12 mouse cellular contexts compared by ENCODE assay signal in genomic region chr9:121666957-121667630, GRCm38 (mm10). TPM values are rescaled to one million over a fixed set of nuclear protein-coding genes. Genes with fewer than 3 reads are reported as not detected.
DNase-seq lines count a peak whose midpoint lies in the region; ATAC-seq and TF ChIP-seq lines count a peak whose summit lies in the region.
"Had no signal": no experiment of that assay in that cellular context is flagged by ENCODE, and none has a peak within 500 bp of the region (broad histone marks: within the 10 kb centered on the region; RNA-seq: fewer than 3 reads in every experiment).

No protein-coding gene starts in this region.

- H3K9ac ChIP-seq in liver, adult 2 months (ENCODE audit: low read depth, low read length): peak overlapping the region; percentile 21; the same call in 1 of the 2 replicates
- H3K9ac ChIP-seq in liver, postnatal 0 days (replicated peaks): no peak overlapping the region
- no peak overlapping the region for H3K9ac ChIP-seq in forebrain, embryonic 13.5 days
- no peak overlapping the region for H3K9ac ChIP-seq in midbrain, postnatal 0 days (replicated peaks; ENCODE audit: low read length, poor library complexity, severe bottlenecking)

- TF ChIP-seq CTCF in liver, adult 2 months (IDR thresholded peaks at IDR 0.05; ENCODE audit: low read depth, low read length): no peak
- TF ChIP-seq CTCF in liver, postnatal 0 days (IDR thresholded peaks at IDR 0.05; ENCODE audit: low read depth): no peak
- no peak for TF ChIP-seq CTCF in midbrain, postnatal 0 days (IDR thresholded peaks at IDR 0.05)

- H3K4me2 ChIP-seq in liver, postnatal 0 days (ENCODE audit: low read depth, low read length): no peak overlapping the region
- H3K4me2 ChIP-seq in forebrain, embryonic 13.5 days: no peak overlapping the region; the same call in 1 of the 2 replicates
- no peak overlapping the region for H3K4me2 ChIP-seq in midbrain, postnatal 0 days (ENCODE audit: low read depth, low read length, poor library complexity, severe bottlenecking)

- no peaks in the 10 kb centered on the region for H3K9me3 ChIP-seq in liver, postnatal 0 days (ENCODE audit: low read length)
- no peaks in the 10 kb centered on the region for H3K9me3 ChIP-seq in forebrain, embryonic 13.5 days (replicated peaks)
- no peaks in the 10 kb centered on the region for H3K9me3 ChIP-seq in midbrain, postnatal 0 days (ENCODE audit: low read length)
- H3K9me3 ChIP-seq: megakaryocyte, embryonic 14.5 days had no signal

- no peak overlapping the region for H3K4me3 ChIP-seq in liver, adult 2 months (ENCODE audit: insufficient read depth, low read depth, low read length)
- no peak overlapping the region for H3K4me3 ChIP-seq in liver, postnatal 0 days (ENCODE audit: low read depth, low read length)
- H3K4me3 ChIP-seq in forebrain, embryonic 13.5 days: no peak overlapping the region
- no peak overlapping the region for H3K4me3 ChIP-seq in midbrain, postnatal 0 days (ENCODE audit: low read depth, low read length)

- no peaks in the 10 kb centered on the region for H3K36me3 ChIP-seq in liver, adult 2 months (ENCODE audit: control insufficient read depth, insufficient read depth, low read length)
- H3K36me3 ChIP-seq in liver, postnatal 0 days (replicated peaks; ENCODE audit: insufficient read depth, low read length): no peaks in the 10 kb centered on the region
- H3K36me3 ChIP-seq in forebrain, embryonic 13.5 days (ENCODE audit: poor library complexity, severe bottlenecking): no peaks in the 10 kb centered on the region
- H3K36me3 ChIP-seq in midbrain, postnatal 0 days (ENCODE audit: insufficient read depth, low read length): no peaks in the 10 kb centered on the region

- no peak for TF ChIP-seq EP300 in liver, postnatal 0 days (IDR thresholded peaks at IDR 0.05; ENCODE audit: low read depth)

- no peak for DNase-seq in liver, adult 2 months (ENCODE audit: extremely low read depth, low read depth, low spot score)
- no peak for DNase-seq in liver, postnatal 0 days
- DNase-seq in frontal cortex, postnatal 36 days (ENCODE audit: low spot score in 2 of 2): peak; percentile 66 to 79
- DNase-seq in midbrain, postnatal 0 days (ENCODE audit: low spot score): peak; percentile 69
- DNase-seq in gastrocnemius, postnatal 10 days: no peak
- no peak for DNase-seq in cerebellum, adult 9-10 months
- DNase-seq in cerebellum, adult 11 months: no peak
- DNase-seq: embryo, embryonic 11 days had no signal

- no peaks in the 10 kb centered on the region for H3K79me2 ChIP-seq in liver, adult 2 months (ENCODE audit: control insufficient read depth, insufficient read depth, low read length)

- WGBS in liver, adult 2 months: 72% methylated on average over 16 of the region's 16 CpGs
- 71% methylated on average over 16 of the region's 16 CpGs for WGBS in liver, postnatal 0 days (ENCODE audit: insufficient replicate concordance)
- 75% methylated on average over 16 of the region's 16 CpGs for WGBS in forebrain, embryonic 13.5 days
- WGBS in midbrain, postnatal 0 days: 63% methylated on average over 16 of the region's 16 CpGs

- H3K27ac ChIP-seq in liver, adult 2 months (replicated peaks; ENCODE audit: insufficient read depth, low read depth, low read length): peak overlapping the region; percentile 28
- no peak overlapping the region for H3K27ac ChIP-seq in liver, postnatal 0 days (ENCODE audit: low read depth)
- H3K27ac ChIP-seq in forebrain, embryonic 13.5 days: peak overlapping the region; percentile 88
- H3K27ac ChIP-seq in midbrain, postnatal 0 days (ENCODE audit: low read depth, low read length): no peak overlapping the region

- peaks cover 7% of the 10 kb centered on the region; the same call in 1 of the 2 replicates for H3K27me3 ChIP-seq in liver, adult 2 months (ENCODE audit: control insufficient read depth, insufficient read depth, low read length)
- H3K27me3 ChIP-seq in liver, postnatal 0 days (ENCODE audit: insufficient read depth, low read length): peaks cover 41% of the 10 kb centered on the region
- H3K27me3 ChIP-seq in forebrain, embryonic 13.5 days: peaks cover 38% of the 10 kb centered on the region
- H3K27me3 ChIP-seq in midbrain, postnatal 0 days (ENCODE audit: insufficient read depth, low read length): no peaks in the 10 kb centered on the region

- no peak for TF ChIP-seq POLR2A in liver, adult 2 months (IDR thresholded peaks at IDR 0.05; ENCODE audit: extremely low read depth, insufficient read depth, low read length)

- H3K4me1 ChIP-seq in liver, adult 2 months (ENCODE audit: control insufficient read depth, insufficient read depth, low read length): no peaks in the 10 kb centered on the region
- H3K4me1 ChIP-seq in liver, postnatal 0 days (ENCODE audit: insufficient read depth): peaks cover 19% of the 10 kb centered on the region
- H3K4me1 ChIP-seq in forebrain, embryonic 13.5 days: peaks cover 41% of the 10 kb centered on the region
- peaks cover 6% of the 10 kb centered on the region; the same call in 1 of the 2 replicates for H3K4me1 ChIP-seq in midbrain, postnatal 0 days (ENCODE audit: insufficient read depth, low read length)

- no peak for ATAC-seq in liver, postnatal 0 days
- ATAC-seq in forebrain, embryonic 13.5 days: peak; percentile 73
- no peak for ATAC-seq in midbrain, postnatal 0 days (ENCODE audit: low FRiP score)

RNA-seq across cellular contexts. Expression of gene Vipr1, which starts 24.6 kb away (rescaled TPM):
- total RNA-seq in liver, adult 2 months (2014; rRNA removed): 22.2 and 25.4 TPM in 2 replicates
- polyA plus RNA-seq in liver, adult 2 months (2012; rRNA removed): 16.7 and 16.9 TPM in 2 replicates
- 3.1 and 3.4 TPM in 2 replicates for polyA plus RNA-seq in liver, postnatal 0 days (2015; fragmentation: Nextera tagmentation; extraction: Ambion mirVana)
- polyA plus RNA-seq in forebrain, embryonic 13.5 days (2015; fragmentation: Nextera tagmentation; extraction: Ambion mirVana): 0.37 and 0.59 TPM in 2 replicates
- total RNA-seq in midbrain, postnatal 0 days (2014; rRNA removed): 0.05 and 0.82 TPM in 2 replicates
- 0.26 and 0.36 TPM in 2 replicates for polyA plus RNA-seq in midbrain, postnatal 0 days (2015; fragmentation: Nextera tagmentation; extraction: Ambion mirVana)
- under 1 TPM; 0.61 to 0.99 TPM for total RNA-seq in gastrocnemius, postnatal 10 days (2021)

RNA-seq across cellular contexts. Expression of gene Lyzl4, which starts 25.2 kb away (rescaled TPM):
- not detected in 2 replicates for total RNA-seq in liver, adult 2 months (2014; rRNA removed)
- polyA plus RNA-seq in liver, adult 2 months (2012; rRNA removed): not detected in 2 replicates
- polyA plus RNA-seq in liver, postnatal 0 days (2015; fragmentation: Nextera tagmentation; extraction: Ambion mirVana): 0.12 TPM in 2 replicates
- polyA plus RNA-seq in forebrain, embryonic 13.5 days (2015; fragmentation: Nextera tagmentation; extraction: Ambion mirVana): not detected in 2 replicates
- total RNA-seq in midbrain, postnatal 0 days (2014; rRNA removed): not detected in 2 replicates
- 0.28 TPM in 1 of 2 replicates, not detected in the other for polyA plus RNA-seq in midbrain, postnatal 0 days (2015; fragmentation: Nextera tagmentation; extraction: Ambion mirVana)
- total RNA-seq in gastrocnemius, postnatal 10 days (2021): under 1 TPM in 1 of 2 experiments, not detected in 1; 0.81 TPM
- total RNA-seq: adrenal gland, adult 18-20 months had no signal
- polyA plus RNA-seq: intestine, embryonic 14.5 days had no signal

RNA-seq across cellular contexts. Expression of gene Sec22c, which starts 38.2 kb away (rescaled TPM):
- total RNA-seq in liver, adult 2 months (2014; rRNA removed): 3.7 and 4.1 TPM in 2 replicates
- polyA plus RNA-seq in liver, adult 2 months (2012; rRNA removed): 5.7 and 9.5 TPM in 2 replicates
- 3.6 and 4.4 TPM in 2 replicates for polyA plus RNA-seq in liver, postnatal 0 days (2015; fragmentation: Nextera tagmentation; extraction: Ambion mirVana)
- polyA plus RNA-seq in forebrain, embryonic 13.5 days (2015; fragmentation: Nextera tagmentation; extraction: Ambion mirVana): 29.9 and 35.1 TPM in 2 replicates
- 26.9 and 34.3 TPM in 2 replicates for total RNA-seq in midbrain, postnatal 0 days (2014; rRNA removed)
- polyA plus RNA-seq in midbrain, postnatal 0 days (2015; fragmentation: Nextera tagmentation; extraction: Ambion mirVana): 30.5 and 34.4 TPM in 2 replicates
- total RNA-seq in gastrocnemius, postnatal 10 days (2021): 1 to 10 TPM; 4.7 to 5.5 TPM

RNA-seq across cellular contexts. Expression of gene Ss18l2, which starts 43.0 kb away (rescaled TPM):
- total RNA-seq in liver, adult 2 months (2014; rRNA removed): 82.4 and 83.3 TPM in 2 replicates
- polyA plus RNA-seq in liver, adult 2 months (2012; rRNA removed): 35.2 and 56.8 TPM in 2 replicates
- 112 and 119 TPM in 2 replicates for polyA plus RNA-seq in liver, postnatal 0 days (2015; fragmentation: Nextera tagmentation; extraction: Ambion mirVana)
- 130 and 159 TPM in 2 replicates for polyA plus RNA-seq in forebrain, embryonic 13.5 days (2015; fragmentation: Nextera tagmentation; extraction: Ambion mirVana)
- total RNA-seq in midbrain, postnatal 0 days (2014; rRNA removed): 51.4 and 59.6 TPM in 2 replicates
- 204 and 218 TPM in 2 replicates for polyA plus RNA-seq in midbrain, postnatal 0 days (2015; fragmentation: Nextera tagmentation; extraction: Ambion mirVana)
- 10 to 100 TPM; 80.2 to 85.8 TPM for total RNA-seq in gastrocnemius, postnatal 10 days (2021)

RNA-seq across cellular contexts. Expression of gene Nktr, which starts 51.9 kb away (rescaled TPM):
- 36.7 and 38.4 TPM in 2 replicates for total RNA-seq in liver, adult 2 months (2014; rRNA removed)
- polyA plus RNA-seq in liver, adult 2 months (2012; rRNA removed): 13.0 and 27.2 TPM in 2 replicates
- 14.9 and 17.3 TPM in 2 replicates for polyA plus RNA-seq in liver, postnatal 0 days (2015; fragmentation: Nextera tagmentation; extraction: Ambion mirVana)
- 69.5 and 70.9 TPM in 2 replicates for polyA plus RNA-seq in forebrain, embryonic 13.5 days (2015; fragmentation: Nextera tagmentation; extraction: Ambion mirVana)
- total RNA-seq in midbrain, postnatal 0 days (2014; rRNA removed): 71.4 and 112 TPM in 2 replicates
- polyA plus RNA-seq in midbrain, postnatal 0 days (2015; fragmentation: Nextera tagmentation; extraction: Ambion mirVana): 42.1 and 50.7 TPM in 2 replicates
- total RNA-seq in gastrocnemius, postnatal 10 days (2021): 10 to 100 TPM; 36.5 to 57.9 TPM

Comparison
In these comparisons a context has a peak if more than half of its experiments do, and no peak if none do; other contexts are left out.
1. H3K27ac ChIP-seq: peak in liver, adult 2 months (single experiment) and forebrain, embryonic 13.5 days (single experiment); none in liver, postnatal 0 days (single experiment) and midbrain, postnatal 0 days (single experiment).
2. DNase-seq: peak in frontal cortex, postnatal 36 days (2 of 2) and midbrain, postnatal 0 days (single experiment); none in liver, adult 2 months (single experiment), liver, postnatal 0 days (single experiment), gastrocnemius, postnatal 10 days (single experiment), cerebellum, adult 9-10 months (single experiment) and cerebellum, adult 11 months (single experiment).